10 mouse cellular contexts compared by ENCODE assay signal in genomic region chr5:150137772-150138451, GRCm38 (mm10). TPM values are rescaled to one million over a fixed set of nuclear protein-coding genes. Genes with fewer than 3 reads are reported as not detected.
DNase-seq lines count a peak whose midpoint lies in the region; ATAC-seq and TF ChIP-seq lines count a peak whose summit lies in the region.
"Had no signal": no experiment of that assay in that cellular context is flagged by ENCODE, and none has a peak within 500 bp of the region (broad histone marks: within the 10 kb centered on the region; RNA-seq: fewer than 3 reads in every experiment).

No protein-coding gene starts in this region.

- H3K4me2 ChIP-seq in hindbrain, postnatal 0 days (ENCODE audit: low read depth, low read length): no peak overlapping the region
- H3K4me2 ChIP-seq in hindbrain, embryonic 14.5 days (replicated peaks): no peak overlapping the region
- H3K4me2 ChIP-seq in stomach, postnatal 0 days (replicated peaks; ENCODE audit: low read depth): no peak overlapping the region
- no peak overlapping the region for H3K4me2 ChIP-seq in kidney, embryonic 16.5 days (replicated peaks; ENCODE audit: low read depth, low read length)

- no peaks in the 10 kb centered on the region for H3K9me3 ChIP-seq in hindbrain, postnatal 0 days (ENCODE audit: low read length)
- H3K9me3 ChIP-seq in hindbrain, embryonic 14.5 days (ENCODE audit: control insufficient read depth, low read length): no peaks in the 10 kb centered on the region
- no peaks in the 10 kb centered on the region for H3K9me3 ChIP-seq in stomach, postnatal 0 days (ENCODE audit: control insufficient read depth, low read length)
- H3K9me3 ChIP-seq in kidney, embryonic 16.5 days (ENCODE audit: low read length): no peaks in the 10 kb centered on the region

- H3K4me1 ChIP-seq in hindbrain, postnatal 0 days (ENCODE audit: insufficient read depth, low read length): no peaks in the 10 kb centered on the region
- 0 out of 2 replicates have a peak, but pooled peaks cover 4% of the 10 kb centered on the region for H3K4me1 ChIP-seq in hindbrain, embryonic 14.5 days (replicated peaks; ENCODE audit: control insufficient read depth, insufficient read depth, low read length)
- peaks cover 17% of the 10 kb centered on the region for H3K4me1 ChIP-seq in bone marrow macrophage, adult 2 months (ENCODE audit: control insufficient read depth, insufficient read depth, low read length)
- H3K4me1 ChIP-seq in stomach, postnatal 0 days (replicated peaks; ENCODE audit: control insufficient read depth, insufficient read depth): no peaks in the 10 kb centered on the region
- no peaks in the 10 kb centered on the region for H3K4me1 ChIP-seq in kidney, embryonic 16.5 days (ENCODE audit: insufficient read depth, low read length)

- H3K27me3 ChIP-seq in hindbrain, postnatal 0 days (ENCODE audit: insufficient read depth, low read length): no peaks in the 10 kb centered on the region
- H3K27me3 ChIP-seq in hindbrain, embryonic 14.5 days (ENCODE audit: control insufficient read depth, insufficient read depth, low read length): no peaks in the 10 kb centered on the region
- no peaks in the 10 kb centered on the region for H3K27me3 ChIP-seq in stomach, postnatal 0 days (ENCODE audit: control insufficient read depth, insufficient read depth, low read length)
- H3K27me3 ChIP-seq in kidney, embryonic 16.5 days (ENCODE audit: insufficient read depth, low read length): no peaks in the 10 kb centered on the region

- WGBS in hindbrain, postnatal 0 days: 67% methylated on average over 9 of the region's 9 CpGs
- WGBS in hindbrain, embryonic 14.5 days: 62% methylated on average over 9 of the region's 9 CpGs
- 67% methylated on average over 9 of the region's 9 CpGs for WGBS in stomach, postnatal 0 days
- WGBS in kidney, embryonic 16.5 days: 93% methylated on average over 9 of the region's 9 CpGs

- no peaks in the 10 kb centered on the region for H3K36me3 ChIP-seq in hindbrain, postnatal 0 days (ENCODE audit: insufficient read depth, low read length)
- no peaks in the 10 kb centered on the region for H3K36me3 ChIP-seq in hindbrain, embryonic 14.5 days (replicated peaks; ENCODE audit: control insufficient read depth, insufficient read depth)
- no peaks in the 10 kb centered on the region for H3K36me3 ChIP-seq in stomach, postnatal 0 days (ENCODE audit: control insufficient read depth, insufficient read depth, low read length)
- no peaks in the 10 kb centered on the region for H3K36me3 ChIP-seq in kidney, embryonic 16.5 days (ENCODE audit: insufficient read depth, low read length)

- DNase-seq in hindbrain, postnatal 0 days (ENCODE audit: low spot score): peak; percentile 40
- no peak for DNase-seq in hindbrain, embryonic 14.5 days (ENCODE audit: low spot score)
- peak; percentile 37 to 75 for DNase-seq in spleen, postnatal 4 days (ENCODE audit: low spot score in 2 of 2)
- no peak for DNase-seq in spleen, postnatal 36 days (ENCODE audit: low spot score in 2 of 2)
- DNase-seq in stomach, postnatal 0 days (ENCODE audit: low spot score): peak; percentile 33
- DNase-seq in heart, postnatal 25 days (ENCODE audit: low spot score): no peak
- DNase-seq: layer of hippocampus, postnatal 36 days had no signal

- TF ChIP-seq POLR2A in bone marrow macrophage, adult 2 months (IDR thresholded peaks at IDR 0.05; ENCODE audit: borderline replicate concordance, low read depth, low read length): no peak

- no peak for ATAC-seq in hindbrain, postnatal 0 days
- no peak for ATAC-seq in hindbrain, embryonic 14.5 days (ENCODE audit: low FRiP score)
- no peak for ATAC-seq in stomach, postnatal 0 days (ENCODE audit: low FRiP score, low TSS enrichment)
- no peak for ATAC-seq in kidney, embryonic 16.5 days (ENCODE audit: low FRiP score, low TSS enrichment)
- ATAC-seq: hindbrain, embryonic 16.5 days had no signal

- TF ChIP-seq EP300 in stomach, postnatal 0 days (optimal IDR thresholded peaks at IDR 0.05): no peak

- H3K27ac ChIP-seq in hindbrain, postnatal 0 days: no peak overlapping the region
- H3K27ac ChIP-seq in hindbrain, embryonic 14.5 days: no peak overlapping the region
- H3K27ac ChIP-seq in bone marrow macrophage, adult 2 months (ENCODE audit: insufficient read depth, low read depth, low read length): no peak overlapping the region
- H3K27ac ChIP-seq in stomach, postnatal 0 days (replicated peaks): no peak overlapping the region
- no peak overlapping the region for H3K27ac ChIP-seq in kidney, embryonic 16.5 days (ENCODE audit: low read length)

- no peak overlapping the region for H3K9ac ChIP-seq in hindbrain, postnatal 0 days (replicated peaks; ENCODE audit: low read length)
- no peak overlapping the region for H3K9ac ChIP-seq in hindbrain, embryonic 14.5 days
- no peak overlapping the region for H3K9ac ChIP-seq in stomach, postnatal 0 days (ENCODE audit: low read length)
- no peak overlapping the region for H3K9ac ChIP-seq in kidney, embryonic 16.5 days (replicated peaks; ENCODE audit: low read length)

- H3K4me3 ChIP-seq in hindbrain, postnatal 0 days (ENCODE audit: low read length): no peak overlapping the region
- H3K4me3 ChIP-seq in hindbrain, embryonic 14.5 days (replicated peaks; ENCODE audit: low read length): no peak overlapping the region
- H3K4me3 ChIP-seq in bone marrow macrophage, adult 2 months (ENCODE audit: insufficient read depth, low read length): no peak overlapping the region
- H3K4me3 ChIP-seq in stomach, postnatal 0 days (ENCODE audit: low read depth, low read length): no peak overlapping the region
- no peak overlapping the region for H3K4me3 ChIP-seq in kidney, embryonic 16.5 days (ENCODE audit: low read length)

- peak; percentile 58 for TF ChIP-seq CTCF in hindbrain, postnatal 0 days (IDR thresholded peaks at IDR 0.05; ENCODE audit: low read depth)
- TF ChIP-seq CTCF in bone marrow macrophage, adult 2 months (IDR thresholded peaks at IDR 0.05; ENCODE audit: low read depth, low read length): peak; percentile 62
- TF ChIP-seq CTCF in stomach, postnatal 0 days (IDR thresholded peaks at IDR 0.05; ENCODE audit: low read depth): peak; percentile 55

- intact Hi-C loops in heart, postnatal 25 days (cut with DNase I): no loop called here

RNA-seq across cellular contexts. Expression of gene Fry, which starts 19.5 kb away (rescaled TPM):
- total RNA-seq in hindbrain, postnatal 0 days (2014; rRNA removed): 122 and 126 TPM in 2 replicates
- polyA plus RNA-seq in hindbrain, postnatal 0 days (2015; fragmentation: Nextera tagmentation; extraction: Ambion mirVana): 47.7 and 48.9 TPM in 2 replicates
- 58.8 and 66.7 TPM in 2 replicates for polyA plus RNA-seq in hindbrain, embryonic 14.5 days (2014; fragmentation: Nextera tagmentation; extraction: Ambion mirVana)
- 10.1 and 10.5 TPM in 2 replicates for polyA plus RNA-seq in bone marrow macrophage, adult 2 months (2012; ENCODE audit: insufficient read depth, insufficient read length, missing spikeins)
- 6.4 and 6.5 TPM in 2 replicates for polyA plus RNA-seq in stomach, postnatal 0 days (2015; fragmentation: Nextera tagmentation; extraction: Ambion mirVana)
- 5.7 and 7.8 TPM in 2 replicates for polyA plus RNA-seq in kidney, embryonic 16.5 days (2015; fragmentation: Nextera tagmentation; extraction: Ambion mirVana)
- 100 to 1,000 TPM; 120 to 150 TPM for total RNA-seq in heart, postnatal 25 days (2021)

Comparison
In these comparisons a context has a peak if more than half of its experiments do, and no peak if none do; other contexts are left out.
1. DNase-seq: peak in hindbrain, postnatal 0 days (single experiment), spleen, postnatal 4 days (2 of 2) and stomach, postnatal 0 days (single experiment); none in hindbrain, embryonic 14.5 days (single experiment), spleen, postnatal 36 days (0 of 2) and heart, postnatal 25 days (single experiment).
2. Peak in every context shown above with its lines, with median percentiles within 50 percentile points of each other: CTCF ChIP-seq.